Mouse (Mus musculus) embryonic fibroblast, embryonic 13.5 days (primary cell): ENCODE results near the gene Ostf1.

Source experiments
- CTCF ChIP-seq: IDR thresholded peaks from 2 replicates; pipeline ENCODE4 v1.5.1; 2011; ENCODE audit warnings: mild to moderate bottlenecking, control low read depth, low read length, moderate library complexity, borderline replicate concordance; ENCODE audit not compliant: insufficient read depth
- POLR2A ChIP-seq: IDR thresholded peaks from 2 replicates; pipeline ENCODE4 v1.6.1; 2011; ENCODE audit warnings: low read depth, mild to moderate bottlenecking, control low read depth, low read length, moderate library complexity

- TF ChIP-seq POLR2A, result no peak
- TF ChIP-seq CTCF, result no peak
Measured at GRCm38 (mm10) chr19:18619060-18619459, 12.6 kb downstream of the Ostf1 start.
